Mouse (Mus musculus) forebrain, embryonic 14.5 days (tissue): Measurements from ENCODE around the gene Mterf1a. TPM values are rescaled to one million over a fixed set of nuclear protein-coding genes. Genes with fewer than 3 reads are reported as not detected.
"Not testable (repeated sequence)": the region's sequence is repeated elsewhere in the genome, so short reads cannot be mapped to it uniquely, and the experiment has no call there.

ENCODE experiments used
- ATAC-seq: fragments of 200-750 bp; cut with Nextera tagmentation; 2 replicates; pipeline ENCODE4 v1.8.0; 2017; ENCODE audit warnings: mild to moderate bottlenecking, moderate library complexity
- DNase-seq: peaks from one replicate; pipeline ENCODE4 v3.0.0-alpha.2; 2015; ENCODE audit warnings: low spot score
- H3K27ac ChIP-seq: fragments of 300-500 bp; sonication (generic); 2 replicates; pipeline ENCODE4 v1.5.1; 2014; ENCODE audit warnings: low read depth, mild to moderate bottlenecking, control low read depth, low read length, moderate library complexity
- H3K27me3 ChIP-seq: fragments of 300-500 bp; sonication (generic); replicated peaks from 2 replicates; pipeline ENCODE4 v1.6.1; 2014; ENCODE audit warnings: low read length, control low read depth, mixed read lengths; ENCODE audit not compliant: control insufficient read depth, insufficient read depth
- H3K36me3 ChIP-seq: fragments of 300-500 bp; sonication (generic); 2 replicates; pipeline ENCODE4 v1.6.1; 2014; ENCODE audit warnings: low read length, control low read depth; ENCODE audit not compliant: control insufficient read depth, insufficient read depth
- H3K4me1 ChIP-seq: fragments of 300-500 bp; sonication (generic); 2 replicates; pipeline ENCODE4 v1.6.1; 2014; ENCODE audit warnings: antibody characterized with exemption, low read length, control low read depth; ENCODE audit not compliant: control insufficient read depth, insufficient read depth
- H3K4me2 ChIP-seq: fragments of 300-500 bp; sonication (generic); 2 replicates; pipeline ENCODE4 v1.6.1; 2014; ENCODE audit warnings: mild to moderate bottlenecking, control low read depth, low read length
- H3K4me3 ChIP-seq: fragments of 300-500 bp; sonication (generic); 2 replicates; pipeline ENCODE4 v1.5.1; 2014; ENCODE audit warnings: low read depth, low read length, control low read depth
- H3K9ac ChIP-seq: fragments of 300-500 bp; sonication (generic); 2 replicates; pipeline ENCODE4 v1.6.1; 2014; ENCODE audit warnings: mild to moderate bottlenecking, low read length, control low read depth, moderate library complexity
- H3K9me3 ChIP-seq: fragments of 300-500 bp; sonication (generic); replicated peaks from 2 replicates; pipeline ENCODE4 v1.6.1; 2016; ENCODE audit warnings: low read length, control low read depth, mixed read lengths; ENCODE audit not compliant: control insufficient read depth
- WGBS: fragments of 180-500 bp; shearing (Covaris S2); extraction: QIAGEN DNeasy Blood & Tissue Kit; methylation state at CpG from one replicate; pipeline ENCODE4 v1.1.7; 2014; 5-methylcytosine and 5-hydroxymethylcytosine counted together
- polyA plus RNA-seq: library from polyadenylated mRNA; unstranded; fragments of >200 nt; fragmentation: Nextera tagmentation; extraction: Ambion mirVana; gene quantifications from 2 replicates; pipeline ENCODE4 v1.2.1, GENCODE M21; 2014

Mterf1a gene
- polyA plus RNA-seq: 9.3 and 10.2 TPM in 2 replicates

DNA sequence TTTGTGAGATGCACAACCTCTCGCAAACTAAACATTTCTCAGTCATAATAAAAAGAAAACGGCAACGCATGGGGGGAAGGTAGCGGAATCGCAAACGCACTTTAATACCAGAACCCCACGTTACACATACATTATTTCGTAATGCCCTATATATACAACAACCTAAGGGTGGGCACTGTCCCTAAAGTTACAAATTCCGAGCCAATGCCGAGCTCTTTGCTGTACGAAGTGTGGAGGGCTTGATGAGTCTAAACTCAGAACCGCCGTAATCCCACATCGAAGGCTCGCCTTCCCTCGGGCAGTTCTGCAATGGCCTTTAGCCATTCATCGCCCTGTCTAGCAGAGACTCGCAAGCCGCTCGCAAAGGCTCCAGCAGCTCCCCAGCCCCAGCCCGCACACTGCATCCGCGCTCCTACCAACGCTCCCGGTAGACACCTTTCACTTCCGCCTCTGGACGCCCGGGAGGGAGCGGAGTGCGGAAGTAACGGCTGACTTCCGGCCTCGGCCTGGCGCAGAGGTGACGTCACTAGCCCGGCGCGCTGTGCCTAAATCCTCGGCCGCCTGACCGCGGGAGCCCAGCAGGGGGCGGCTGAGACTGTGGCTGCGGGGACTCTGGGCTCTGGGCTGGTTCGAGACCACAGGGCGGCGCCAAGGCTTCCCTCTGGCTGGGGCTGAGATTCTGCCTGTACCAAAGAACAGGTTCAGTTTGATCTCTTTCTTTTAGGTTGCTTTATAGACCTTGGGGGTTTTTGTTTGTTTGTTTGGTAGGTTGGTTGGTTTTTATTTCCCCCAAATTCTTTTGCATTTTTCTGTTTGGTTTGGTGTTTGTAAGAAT, at the start of gene Mterf1a:
Gene Mterf1a (minus strand): TSS at position 475 of the 835 bp plus-strand sequence.
- H3K4me1 ChIP-seq, DNase-seq, H3K27me3 ChIP-seq, H3K9me3 ChIP-seq, H3K27ac ChIP-seq, H3K36me3 ChIP-seq: not testable (repeated sequence)
- Histone ChIP-seq H3K4me2 (peak within 1 kb of the TSS; percentile 71), H3K4me3 (peak within 1 kb of the TSS; percentile 39), H3K9ac (peak within 1 kb of the TSS; percentile 60)
- ATAC-seq: peak; percentile 100
- WGBS: 2% methylated on average over 9 of the region's 47 CpGs

- not testable (repeated sequence) for H3K9ac ChIP-seq, H3K4me3 ChIP-seq, H3K27ac ChIP-seq, H3K4me1 ChIP-seq, H3K4me2 ChIP-seq, ATAC-seq, H3K27me3 ChIP-seq, DNase-seq, H3K9me3 ChIP-seq
- peaks cover 13% of the 10 kb centered on the region for H3K36me3 ChIP-seq
- WGBS: 56% methylated on average over 4 of the region's 4 CpGs
These were observed 49.4 kb upstream of the Mterf1a start for GRCm38 (mm10) chr5:3943169-3943568.

- no peaks in the 10 kb centered on the region for H3K4me1 ChIP-seq
- peaks cover 12% of the 10 kb centered on the region; the same call in 1 of the 2 replicates for H3K36me3 ChIP-seq
- 82% methylated on average over 2 of the region's 2 CpGs for WGBS
- DNase-seq (peak; percentile 66), ATAC-seq (peak; percentile 47; the same call in 1 of the 2 replicates)
- no peak overlapping the region for H3K9ac ChIP-seq
- H3K9me3 ChIP-seq: no peaks in the 10 kb centered on the region
- H3K27ac ChIP-seq: no peak overlapping the region
- no peak overlapping the region for H3K4me3 ChIP-seq
- no peak overlapping the region for H3K4me2 ChIP-seq
- H3K27me3 ChIP-seq: no peaks in the 10 kb centered on the region
These were observed 47.5 kb upstream of the Mterf1a start for GRCm38 (mm10) chr5:3941240-3941639.

GRCm38 (mm10) chr5:3939335-3939734, 45.6 kb upstream of the Mterf1a start:
- Histone ChIP-seq H3K9ac (no peak overlapping the region), H3K4me3 (no peak overlapping the region), H3K36me3 (peaks cover 12% of the 10 kb centered on the region; the same call in 1 of the 2 replicates), H3K4me1 (no peaks in the 10 kb centered on the region), H3K4me2 (no peak overlapping the region), H3K27ac (no peak overlapping the region), H3K9me3 (no peaks in the 10 kb centered on the region), H3K27me3 (no peaks in the 10 kb centered on the region)
- no peak for ATAC-seq
- no peak for DNase-seq
- 91% methylated on average over 5 of the region's 5 CpGs for whole genome bisulfite sequencing

GRCm38 (mm10) chr5:3938905-3939304, 45.2 kb upstream of the Mterf1a start:
- Histone ChIP-seq H3K27me3 (no peaks in the 10 kb centered on the region), H3K4me1 (no peaks in the 10 kb centered on the region), H3K9me3 (no peaks in the 10 kb centered on the region), H3K36me3 (peaks cover 12% of the 10 kb centered on the region; the same call in 1 of the 2 replicates), H3K9ac (no peak overlapping the region), H3K4me3 (no peak overlapping the region), H3K4me2 (no peak overlapping the region), H3K27ac (no peak overlapping the region)
- DNase-seq (no peak), ATAC-seq (no peak)
- WGBS: 96% methylated on average over 3 of the region's 3 CpGs

- no peak overlapping the region for H3K4me3 ChIP-seq
- H3K36me3 ChIP-seq: peaks cover 9% of the 10 kb centered on the region; the same call in 1 of the 2 replicates
- WGBS: 87% methylated on average over 8 of the region's 8 CpGs
- no peaks in the 10 kb centered on the region for H3K27me3 ChIP-seq
- ATAC-seq (no peak), DNase-seq (no peak)
- no peaks in the 10 kb centered on the region for H3K9me3 ChIP-seq
- peaks cover under 1% of the 10 kb centered on the region for H3K4me1 ChIP-seq
- no peak overlapping the region for H3K4me2 ChIP-seq
- H3K9ac ChIP-seq: no peak overlapping the region
- no peak overlapping the region for H3K27ac ChIP-seq
These were observed 42.2 kb upstream of the Mterf1a start for GRCm38 (mm10) chr5:3935778-3936554.

GRCm38 (mm10) chr5:3935266-3935665, 41.5 kb upstream of the Mterf1a start:
- H3K27ac ChIP-seq: no peak overlapping the region
- peaks cover 9% of the 10 kb centered on the region; the same call in 1 of the 2 replicates for H3K36me3 ChIP-seq
- peaks cover 7% of the 10 kb centered on the region for H3K4me1 ChIP-seq
- no peaks in the 10 kb centered on the region for H3K9me3 ChIP-seq
- DNase-seq: no peak
- no peak for ATAC-seq
- 88% methylated on average over 5 of the region's 5 CpGs for WGBS
- H3K27me3 ChIP-seq: no peaks in the 10 kb centered on the region
- H3K9ac ChIP-seq: no peak overlapping the region
- H3K4me3 ChIP-seq: no peak overlapping the region
- no peak overlapping the region for H3K4me2 ChIP-seq

DNA sequence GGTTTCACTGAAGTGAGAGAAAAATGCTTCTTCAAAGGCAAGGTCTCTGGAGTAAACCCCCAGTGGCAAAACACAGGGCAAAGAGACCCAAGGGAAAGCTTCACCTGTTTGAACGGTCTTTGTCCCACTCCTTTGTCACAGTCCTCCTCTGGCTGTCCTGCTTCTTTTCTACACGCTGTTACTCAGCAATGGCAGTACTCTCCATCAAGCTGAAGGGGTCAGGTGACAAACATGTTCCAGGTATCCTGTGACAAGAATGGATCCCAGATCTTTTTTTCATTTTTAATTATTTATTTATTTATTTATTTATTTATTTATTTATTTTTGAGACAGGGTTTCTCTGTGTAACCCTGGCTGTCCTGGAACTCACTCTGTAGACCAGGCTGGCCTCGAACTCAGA, 39.8 kb upstream of the Mterf1a start:
- H3K4me2 ChIP-seq: no peak overlapping the region
- no peak overlapping the region for H3K27ac ChIP-seq
- no peaks in the 10 kb centered on the region for H3K27me3 ChIP-seq
- H3K4me3 ChIP-seq: no peak overlapping the region
- H3K9me3 ChIP-seq: no peaks in the 10 kb centered on the region
- H3K4me1 ChIP-seq: peaks cover 11% of the 10 kb centered on the region
- peaks cover 7% of the 10 kb centered on the region; the same call in 1 of the 2 replicates for H3K36me3 ChIP-seq
- DNase-seq (no peak), ATAC-seq (no peak)
- 92% methylated on average over 3 of the region's 3 CpGs for WGBS
- H3K9ac ChIP-seq: no peak overlapping the region
